Mouse (Mus musculus) kidney, adult 2 months (tissue): ENCODE results near the gene Snx5. TPM values are rescaled to one million over a fixed set of nuclear protein-coding genes. Genes with fewer than 3 reads are reported as not detected.

ENCODE experiments used
- DNase-seq: peaks from one replicate; pipeline ENCODE4 v3.0.0; 2021
- H3K27ac ChIP-seq: fragments of 200-500 bp; 2 replicates; pipeline ENCODE4 v1.5.1; 2012; ENCODE audit warnings: low read depth, low read length, control low read depth, inconsistent platforms; ENCODE audit not compliant: insufficient read depth
- H3K27me3 ChIP-seq: fragments of 200-500 bp; replicated peaks from 2 replicates; pipeline ENCODE4 v1.6.1; 2012; ENCODE audit warnings: mild to moderate bottlenecking, moderate library complexity, low read length, inconsistent platforms; ENCODE audit not compliant: control insufficient read depth, insufficient read depth
- H3K36me3 ChIP-seq: fragments of 200-500 bp; 2 replicates; pipeline ENCODE4 v1.6.1; 2012; ENCODE audit warnings: mild to moderate bottlenecking, moderate library complexity, low read length, inconsistent platforms; ENCODE audit not compliant: control insufficient read depth, insufficient read depth
- H3K4me1 ChIP-seq: fragments of 200-500 bp; 2 replicates; pipeline ENCODE4 v1.6.1; 2011; ENCODE audit warnings: low read length; ENCODE audit not compliant: control insufficient read depth, insufficient read depth
- H3K4me3 ChIP-seq: fragments of 200-500 bp; 2 replicates; pipeline ENCODE4 v1.5.1; 2011; ENCODE audit warnings: mild to moderate bottlenecking, low read depth, low read length, control low read depth; ENCODE audit not compliant: insufficient read depth
- CTCF ChIP-seq: fragments of 200-500 bp; conservative IDR thresholded peaks from 2 replicates; pipeline ENCODE4 v1.5.1; 2011; ENCODE audit warnings: low read depth, mild to moderate bottlenecking, control low read depth, low read length, moderate library complexity, mixed read lengths; ENCODE audit not compliant: insufficient read depth, insufficient read length
- POLR2A ChIP-seq: fragments of 200-500 bp; IDR thresholded peaks from one replicate; pipeline ENCODE4 v1.6.1; 2011; ENCODE audit warnings: low read depth, low read length, control low read depth
- WGBS: fragments of 180-500 bp; shearing (Covaris S2); methylation state at CpG from one replicate; pipeline ENCODE4 v1.1.7; 2018; 5-methylcytosine and 5-hydroxymethylcytosine counted together
- polyA plus RNA-seq: library from polyadenylated mRNA; depleted of rRNA; stranded (reverse); fragments of >200 nt; gene quantifications from 2 replicates; pipeline ENCODE4 v1.2.3, GENCODE M21; 2012

The Snx5 gene
- polyA plus RNA-seq, 1 experiment: 47.2 TPM

- no peaks in the 10 kb centered on the region for H3K27me3 ChIP-seq
- H3K4me1 ChIP-seq: no peaks in the 10 kb centered on the region
- no peak overlapping the region for H3K4me3 ChIP-seq
- no peak for TF ChIP-seq POLR2A
- H3K27ac ChIP-seq: no peak overlapping the region
- peak; percentile 43 for DNase-seq
- 39% methylated on average over 9 of the region's 9 CpGs for WGBS
- H3K36me3 ChIP-seq: no peaks in the 10 kb centered on the region
These were observed 29.3 kb upstream of the Snx5 start for GRCm38 (mm10) chr2:144299749-144300669.

GRCm38 (mm10) chr2:144295145-144295735 is 24.5 kb upstream of the Snx5 start:
- no peaks in the 10 kb centered on the region for H3K36me3 ChIP-seq
- TF ChIP-seq CTCF: no peak
- no peak for TF ChIP-seq POLR2A
- no peaks in the 10 kb centered on the region for H3K4me1 ChIP-seq
- H3K27ac ChIP-seq: peak overlapping the region; percentile 19; the same call in 1 of the 2 replicates
- DNase-seq: peak; percentile 21
- H3K27me3 ChIP-seq: no peaks in the 10 kb centered on the region
- H3K4me3 ChIP-seq: no peak overlapping the region
- 37% methylated on average over 9 of the region's 9 CpGs for WGBS

- no peaks in the 10 kb centered on the region for H3K27me3 ChIP-seq
- no peak overlapping the region for H3K27ac ChIP-seq
- no peaks in the 10 kb centered on the region for H3K36me3 ChIP-seq
- peak; percentile 66 for DNase-seq
- no peak overlapping the region for H3K4me3 ChIP-seq
- TF ChIP-seq CTCF: no peak
- TF ChIP-seq POLR2A: no peak
- WGBS: 88% methylated on average over 11 of the region's 11 CpGs
- H3K4me1 ChIP-seq: no peaks in the 10 kb centered on the region
These were observed 21.0 kb upstream of the Snx5 start for GRCm38 (mm10) chr2:144291600-144292305.

- Histone ChIP-seq H3K4me1 (no peaks in the 10 kb centered on the region), H3K36me3 (no peaks in the 10 kb centered on the region), H3K27ac (no peak overlapping the region), H3K4me3 (no peak overlapping the region), H3K27me3 (no peaks in the 10 kb centered on the region)
- WGBS: 80% methylated on average over 7 of the region's 7 CpGs
- TF ChIP-seq POLR2A (no peak), CTCF (no peak)
- DNase-seq: no peak
These were observed 19.6 kb upstream of the Snx5 start for GRCm38 (mm10) chr2:144290321-144290720.

- no peak for DNase-seq
- no peak overlapping the region for H3K4me3 ChIP-seq
- no peaks in the 10 kb centered on the region; the same call in 1 of the 2 replicates for H3K36me3 ChIP-seq
- peaks cover 3% of the 10 kb centered on the region; the same call in 1 of the 2 replicates for H3K4me1 ChIP-seq
- WGBS: 80% methylated on average over 3 of the region's 3 CpGs
- no peaks in the 10 kb centered on the region for H3K27me3 ChIP-seq
- TF ChIP-seq POLR2A: no peak
- TF ChIP-seq CTCF: no peak
- H3K27ac ChIP-seq: no peak overlapping the region
These were observed 10.7 kb upstream of the Snx5 start for GRCm38 (mm10) chr2:144281417-144281816.

- TF ChIP-seq POLR2A (no peak), CTCF (no peak)
- WGBS: 75% methylated on average over 3 of the region's 3 CpGs
- no peaks in the 10 kb centered on the region for H3K27me3 ChIP-seq
These were observed 9.9 kb upstream of the Snx5 start for GRCm38 (mm10) chr2:144280568-144280967.

GRCm38 (mm10) chr2:144279742-144280141 is 9.0 kb upstream of the Snx5 start:
- Histone ChIP-seq H3K4me1 (peaks cover 3% of the 10 kb centered on the region; the same call in 1 of the 2 replicates), H3K4me3 (no peak overlapping the region), H3K36me3 (no peaks in the 10 kb centered on the region; the same call in 1 of the 2 replicates), H3K27me3 (no peaks in the 10 kb centered on the region), H3K27ac (no peak overlapping the region)
- WGBS: 21% methylated on average over 5 of the region's 5 CpGs
- TF ChIP-seq POLR2A: no peak
- TF ChIP-seq CTCF: no peak
- peak; percentile 95 for DNase-seq

More at GRCm38 (mm10) chr2:144280568-144280967, 9.9 kb upstream of the Snx5 start:
- Histone ChIP-seq H3K4me1 (peaks cover 3% of the 10 kb centered on the region; the same call in 1 of the 2 replicates), H3K4me3 (no peak overlapping the region), H3K27ac (no peak overlapping the region), H3K36me3 (no peaks in the 10 kb centered on the region; the same call in 1 of the 2 replicates)
- no peak for DNase-seq
